Mouse (Mus musculus) bone marrow macrophage, adult 2 months (primary cell): ENCODE measurements around the gene Rnf185. TPM values are rescaled to one million over a fixed set of nuclear protein-coding genes. Genes with fewer than 3 reads are reported as not detected.

Experiments used
- H3K27ac ChIP-seq: 2 replicates; pipeline ENCODE4 v1.5.1; 2012; ENCODE audit warnings: low read depth, low read length; ENCODE audit not compliant: insufficient read depth
- H3K4me1 ChIP-seq: 2 replicates; pipeline ENCODE4 v1.6.1; 2012; ENCODE audit warnings: low read length; ENCODE audit not compliant: control insufficient read depth, insufficient read depth
- H3K4me3 ChIP-seq: 2 replicates; pipeline ENCODE4 v1.5.1; 2012; ENCODE audit warnings: mild to moderate bottlenecking, low read length, moderate library complexity; ENCODE audit not compliant: insufficient read depth
- CTCF ChIP-seq: IDR thresholded peaks from 2 replicates; pipeline ENCODE4 v1.5.1; 2012; ENCODE audit warnings: low read depth, mild to moderate bottlenecking, low read length, moderate library complexity
- POLR2A ChIP-seq: IDR thresholded peaks from 2 replicates; pipeline ENCODE4 v1.6.1; 2012; ENCODE audit warnings: mild to moderate bottlenecking, low read depth, low read length, borderline replicate concordance
- polyA plus RNA-seq: library from polyadenylated mRNA; stranded (reverse); fragments of >200 nt; gene quantifications from 2 replicates; pipeline ENCODE4 v1.2.4, GENCODE M21; 2012; ENCODE audit not compliant: missing spikeins, insufficient read depth, insufficient read length

Gene Rnf185
- polyA plus RNA-seq, 1 experiment: 24.3 TPM

GRCm38 (mm10) chr11:3382602-3383594 is 69.3 kb downstream of the Rnf185 start:
- H3K27ac ChIP-seq: no peak overlapping the region
- H3K4me3 ChIP-seq: no peak overlapping the region
- peaks cover 4% of the 10 kb centered on the region; the same call in 1 of the 2 replicates for H3K4me1 ChIP-seq
- no peak for TF ChIP-seq CTCF
- TF ChIP-seq POLR2A: no peak

DNA sequence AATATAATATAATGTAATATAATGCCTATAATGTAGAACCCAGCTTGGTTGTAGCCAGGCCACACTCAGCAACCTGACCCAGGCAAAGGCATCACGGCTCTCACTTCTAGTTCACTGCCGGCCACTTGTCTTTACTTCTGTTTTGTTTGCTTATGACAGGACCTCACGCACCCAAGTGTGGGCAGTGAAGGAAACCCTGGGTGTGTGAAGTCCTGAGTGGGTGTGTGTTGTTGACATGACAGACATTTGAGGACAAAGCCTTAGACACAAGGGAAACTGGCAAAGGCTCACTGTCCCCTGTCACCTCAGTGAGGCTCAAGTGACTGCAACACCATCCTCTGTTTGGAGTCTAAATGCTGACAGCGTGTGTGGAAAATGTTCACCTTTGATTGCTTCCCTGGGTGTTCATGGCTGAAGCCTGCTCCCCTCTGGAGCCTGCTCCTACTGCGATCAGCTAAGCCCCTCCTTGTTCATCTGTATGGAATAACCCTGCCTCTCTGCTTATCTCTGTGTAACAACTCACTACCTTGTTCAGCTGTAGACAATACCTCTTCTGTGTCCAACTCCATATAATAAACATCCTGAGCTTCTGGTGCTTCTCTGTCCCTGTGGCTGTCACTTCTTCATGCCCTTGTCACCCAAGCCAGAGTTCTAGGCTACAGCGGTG is 70.9 kb downstream of the Rnf185 start:
- peaks cover 5% of the 10 kb centered on the region; the same call in 1 of the 2 replicates for H3K4me1 ChIP-seq
- no peak for TF ChIP-seq POLR2A
- TF ChIP-seq CTCF: no peak
- no peak overlapping the region for H3K27ac ChIP-seq
- no peak overlapping the region for H3K4me3 ChIP-seq

- Histone ChIP-seq H3K4me1 (peaks cover 12% of the 10 kb centered on the region), H3K27ac (no peak overlapping the region), H3K4me3 (no peak overlapping the region)
- TF ChIP-seq CTCF (no peak), POLR2A (no peak)
These were observed 72.7 kb downstream of the Rnf185 start for GRCm38 (mm10) chr11:3379427-3379826.

DNA sequence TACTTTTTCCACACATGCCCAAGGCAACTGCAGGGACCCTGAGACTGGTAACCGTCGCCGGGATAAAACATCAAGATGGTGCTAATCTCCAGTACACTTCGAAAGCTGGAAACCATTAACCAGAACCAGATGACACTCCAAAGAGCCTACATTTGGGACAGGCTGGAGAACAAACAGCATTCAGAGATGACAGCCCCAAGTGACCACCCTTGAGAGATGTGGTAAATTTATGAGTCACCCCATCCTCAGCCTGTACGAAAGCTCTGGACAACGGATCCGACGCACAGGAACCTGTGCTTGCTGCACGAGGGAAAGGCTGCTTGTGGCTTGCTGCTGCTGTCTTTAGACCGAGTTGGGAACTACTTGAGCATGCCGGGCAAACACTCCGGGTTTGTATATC is 77.4 kb downstream of the Rnf185 start:
- TF ChIP-seq CTCF: no peak
- TF ChIP-seq POLR2A: no peak
- no peak overlapping the region for H3K4me3 ChIP-seq
- peaks cover 18% of the 10 kb centered on the region for H3K4me1 ChIP-seq
- no peak overlapping the region for H3K27ac ChIP-seq

DNA sequence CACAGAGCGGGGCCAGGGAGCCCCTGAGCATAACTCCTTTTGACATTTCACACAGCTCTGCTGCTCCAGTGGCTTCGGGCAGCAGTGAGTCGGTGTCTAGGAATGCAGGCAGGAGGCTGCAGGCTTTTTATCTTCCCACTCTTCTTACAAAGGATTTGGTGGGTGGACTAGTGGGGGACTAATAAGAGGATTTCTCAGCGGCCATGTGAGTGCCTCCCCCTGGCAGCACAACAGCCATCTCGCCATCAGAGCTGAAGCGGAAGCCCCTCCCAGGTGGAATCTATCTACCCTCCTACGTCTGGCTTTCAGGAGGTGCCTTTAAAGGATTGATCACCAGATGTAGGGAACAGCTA is 77.9 kb downstream of the Rnf185 start:
- Histone ChIP-seq H3K4me1 (peaks cover 18% of the 10 kb centered on the region), H3K4me3 (no peak overlapping the region), H3K27ac (no peak overlapping the region)
- TF ChIP-seq CTCF: no peak
- TF ChIP-seq POLR2A: no peak

DNA sequence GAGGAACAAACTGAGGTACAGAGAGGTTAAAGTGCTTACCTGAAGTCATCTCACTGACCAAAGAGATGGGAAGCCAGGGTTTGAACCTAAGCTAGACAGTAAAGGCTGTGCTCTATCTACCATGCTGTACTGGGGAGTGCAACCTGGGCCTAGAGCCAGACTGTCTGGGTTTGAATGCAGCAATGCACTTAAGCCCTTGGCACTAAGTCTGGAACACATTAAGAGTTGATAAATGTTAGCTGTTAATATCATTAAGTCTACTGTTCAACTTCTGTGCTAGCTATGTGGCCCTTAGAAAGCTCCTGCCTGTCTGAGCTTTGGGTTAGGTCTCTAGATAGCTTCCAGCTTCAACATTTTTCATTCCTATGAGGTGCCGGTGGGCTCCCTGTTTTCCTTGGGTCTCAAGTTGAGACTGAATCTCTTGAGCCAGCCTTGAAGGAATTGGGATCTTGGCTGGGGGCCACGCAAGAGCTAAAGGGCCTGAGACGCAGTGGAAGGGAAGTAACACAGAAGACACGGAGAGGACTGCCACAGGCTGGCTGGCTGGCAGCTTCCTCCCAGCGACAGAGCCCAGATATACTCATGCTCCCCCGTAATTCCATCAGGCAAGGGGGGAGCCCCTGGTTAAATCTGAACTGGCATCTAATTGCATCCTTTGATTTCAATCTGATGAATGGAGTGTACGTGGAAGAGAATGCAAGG is 78.4 kb downstream of the Rnf185 start:
- peaks cover 18% of the 10 kb centered on the region for H3K4me1 ChIP-seq
- H3K4me3 ChIP-seq: no peak overlapping the region
- no peak overlapping the region for H3K27ac ChIP-seq
- TF ChIP-seq POLR2A: no peak
- no peak for TF ChIP-seq CTCF

GRCm38 (mm10) chr11:3371599-3372295 is 80.4 kb downstream of the Rnf185 start:
- H3K4me3 ChIP-seq: peak overlapping the region; percentile 50
- TF ChIP-seq POLR2A: no peak
- no peak for TF ChIP-seq CTCF
- no peak overlapping the region for H3K27ac ChIP-seq
- peaks cover 18% of the 10 kb centered on the region for H3K4me1 ChIP-seq

GRCm38 (mm10) chr11:3370928-3371598 is 81.1 kb downstream of the Rnf185 start:
- TF ChIP-seq CTCF: no peak
- no peak for TF ChIP-seq POLR2A
- Histone ChIP-seq H3K27ac (no peak overlapping the region), H3K4me1 (peaks cover 15% of the 10 kb centered on the region), H3K4me3 (peak overlapping the region; percentile 50)

DNA sequence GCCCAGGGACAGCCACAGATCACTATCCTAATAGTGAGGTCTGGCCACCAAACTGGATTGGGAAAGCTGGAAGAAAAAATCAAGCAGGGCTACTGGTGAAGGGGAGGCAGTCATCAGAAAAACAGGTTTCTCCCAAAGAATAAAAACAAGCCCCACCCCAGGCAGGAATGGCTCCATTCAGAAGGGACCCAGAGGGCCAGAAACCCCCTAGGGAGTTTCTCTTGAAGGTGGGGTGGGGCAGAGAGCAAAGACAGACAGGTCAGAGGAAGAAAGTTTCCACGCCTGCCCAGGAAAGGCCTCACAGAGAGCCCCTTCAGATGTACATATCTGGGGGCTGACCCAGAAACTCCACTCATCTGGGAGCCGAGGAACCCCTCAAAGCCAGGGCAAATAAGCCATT is 82.0 kb downstream of the Rnf185 start:
- Histone ChIP-seq H3K4me3 (no peak overlapping the region), H3K27ac (no peak overlapping the region), H3K4me1 (peaks cover 14% of the 10 kb centered on the region)
- TF ChIP-seq CTCF: no peak
- TF ChIP-seq POLR2A: no peak
